Mouse (Mus musculus): ENCODE measurements at regions not wholly inside any gene's neighbourhood (a gene's known extent, or its start where the extent isn't known, plus 50 kb on each side); places are given as distances from the start of the nearest gene placed in this dataset.

- no peak for TF ChIP-seq POLR2A (IDR thresholded peaks at IDR 0.05; ENCODE audit: borderline replicate concordance, extremely low read depth, insufficient read depth, insufficient read length, poor library complexity, severe bottlenecking)
- no peak for TF ChIP-seq CTCF (IDR thresholded peaks at IDR 0.05; ENCODE audit: borderline replicate concordance, extremely low read depth, insufficient read depth, insufficient read length)
These were observed 128.0 kb upstream of the Sox11 start for GRCm38 (mm10) chr12:27470346-27470745.
